Mouse (Mus musculus) testis, adult 2 months (tissue): ENCODE data around the gene Foxn3.

Source experiments
- CTCF ChIP-seq: fragments of 200-500 bp; IDR thresholded peaks from 2 replicates; pipeline ENCODE4 v1.5.1; 2012; ENCODE audit warnings: low read depth, mild to moderate bottlenecking, inconsistent platforms, low read length, moderate library complexity; ENCODE audit not compliant: control insufficient read depth, insufficient read depth, insufficient replicate concordance
- POLR2A ChIP-seq: fragments of 200-500 bp; IDR thresholded peaks from 2 replicates; pipeline ENCODE4 v1.6.1; 2012; ENCODE audit warnings: low read depth, mild to moderate bottlenecking, inconsistent platforms, low read length, moderate library complexity; ENCODE audit not compliant: control insufficient read depth

DNA sequence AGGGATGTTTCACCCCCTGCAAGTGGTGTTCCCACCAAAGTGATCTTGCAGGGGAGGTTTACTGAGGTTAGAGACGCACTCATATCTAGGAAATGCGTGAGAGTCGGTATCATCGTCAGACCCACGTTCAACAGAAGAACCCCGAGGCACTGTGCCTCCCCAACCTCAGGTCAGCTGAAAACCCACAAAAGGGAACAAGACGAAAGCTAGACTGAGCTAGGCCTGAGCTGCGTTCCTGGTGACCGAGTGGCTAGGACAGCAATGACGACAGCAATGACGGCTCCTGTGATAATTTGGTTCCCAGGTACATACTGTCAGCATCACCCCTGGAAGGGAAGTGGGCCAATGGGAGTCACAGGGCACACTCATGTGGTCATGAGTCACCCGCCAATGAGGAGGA, 350.2 kb downstream of the Foxn3 start:
- TF ChIP-seq CTCF (no peak), POLR2A (no peak)
